9 mouse cellular contexts compared by ENCODE assay signal in the genomic region with DNA sequence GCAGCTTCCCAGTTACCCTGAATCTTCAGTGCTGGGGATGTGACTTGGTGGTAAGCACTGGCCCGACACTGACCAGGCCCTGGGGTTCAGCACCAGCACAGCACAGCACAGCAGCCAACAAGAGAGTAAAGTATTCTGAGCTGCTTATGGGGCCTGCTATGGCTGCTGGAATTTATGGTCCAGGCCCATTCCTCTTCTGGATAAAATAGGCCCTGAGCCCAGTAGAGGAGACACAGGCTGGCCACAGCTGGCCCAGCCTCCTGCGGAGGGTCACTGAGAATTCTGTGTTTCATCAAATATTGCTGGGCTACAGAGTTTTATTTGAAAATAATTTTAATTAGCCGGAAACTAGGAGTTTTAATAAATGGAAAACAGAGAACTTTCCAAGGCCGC. TPM values are rescaled to one million over a fixed set of nuclear protein-coding genes. Genes with fewer than 3 reads are reported as not detected.
DNase-seq lines count a peak whose midpoint lies in the region; ATAC-seq and TF ChIP-seq lines count a peak whose summit lies in the region.
"Had no signal": no experiment of that assay in that cellular context is flagged by ENCODE, and none has a peak within 500 bp of the region (broad histone marks: within the 10 kb centered on the region; RNA-seq: fewer than 3 reads in every experiment).

No protein-coding gene starts in this region.

- TF ChIP-seq CTCF in heart, postnatal 0 days (IDR thresholded peaks at IDR 0.05; ENCODE audit: low read depth): no peak

- TF ChIP-seq EP300 in heart, postnatal 0 days (IDR thresholded peaks at IDR 0.05; ENCODE audit: low read depth): no peak

- H3K27ac ChIP-seq in forebrain, embryonic 11.5 days (ENCODE audit: low read depth, low read length): no peak overlapping the region
- no peak overlapping the region for H3K27ac ChIP-seq in forebrain, embryonic 16.5 days (ENCODE audit: low read length)
- peak overlapping the region; percentile 73; the same call in 1 of the 2 replicates for H3K27ac ChIP-seq in heart, postnatal 0 days (ENCODE audit: low read depth)
- H3K27ac ChIP-seq in macrophage: peak overlapping the region; percentile 99
- H3K27ac ChIP-seq: midbrain, embryonic 13.5 days had no signal

- DNase-seq in forebrain, embryonic 11.5 days (ENCODE audit: low spot score): peak; percentile 46
- DNase-seq in right cerebral cortex, postnatal 10 days (ENCODE audit: low spot score in 2 of 2): peak; percentile 12 to 13
- DNase-seq in right cerebral cortex, adult 18-20 months: no peak
- no peak for DNase-seq in heart, postnatal 0 days (ENCODE audit: low spot score)
- no peak for DNase-seq in ovary, postnatal 36 days (ENCODE audit: low spot score)
- DNase-seq in left cerebral cortex, adult 11 months (ENCODE audit: low spot score): no peak

- no peak overlapping the region for H3K4me2 ChIP-seq in forebrain, embryonic 11.5 days (ENCODE audit: low read depth, low read length, severe bottlenecking)
- no peak overlapping the region for H3K4me2 ChIP-seq in forebrain, embryonic 16.5 days (ENCODE audit: low read length)
- H3K4me2 ChIP-seq in heart, postnatal 0 days (ENCODE audit: low read depth, low read length): no peak overlapping the region
- H3K4me2 ChIP-seq: midbrain, embryonic 13.5 days had no signal

- no peak overlapping the region for H3K9ac ChIP-seq in forebrain, embryonic 11.5 days (ENCODE audit: low read length)
- no peak overlapping the region for H3K9ac ChIP-seq in forebrain, embryonic 16.5 days (replicated peaks; ENCODE audit: low read depth, low read length)
- H3K9ac ChIP-seq in heart, postnatal 0 days (replicated peaks; ENCODE audit: low read depth, low read length): no peak overlapping the region
- H3K9ac ChIP-seq: midbrain, embryonic 13.5 days had no signal

- peaks cover 3% of the 10 kb centered on the region; the same call in 1 of the 2 replicates for H3K9me3 ChIP-seq in forebrain, embryonic 11.5 days (ENCODE audit: control insufficient read depth, low read length)
- H3K9me3 ChIP-seq in forebrain, embryonic 16.5 days (ENCODE audit: control insufficient read depth, low read length): no peaks in the 10 kb centered on the region
- H3K9me3 ChIP-seq in heart, postnatal 0 days (replicated peaks; ENCODE audit: control insufficient read depth, low read length): 0 out of 2 replicates have a peak, but pooled peaks cover 4% of the 10 kb centered on the region
- H3K9me3 ChIP-seq: midbrain, embryonic 13.5 days had no signal

- no peaks in the 10 kb centered on the region for H3K27me3 ChIP-seq in forebrain, embryonic 11.5 days (ENCODE audit: control insufficient read depth, insufficient read depth, low read length)
- H3K27me3 ChIP-seq in forebrain, embryonic 16.5 days (replicated peaks; ENCODE audit: control insufficient read depth, insufficient read depth, low read length): no peaks in the 10 kb centered on the region
- H3K27me3 ChIP-seq in heart, postnatal 0 days (ENCODE audit: control insufficient read depth, insufficient read depth, low read length): no peaks in the 10 kb centered on the region
- H3K27me3 ChIP-seq: midbrain, embryonic 13.5 days had no signal

- no peak overlapping the region for H3K4me3 ChIP-seq in forebrain, embryonic 11.5 days (ENCODE audit: low read depth, low read length)
- H3K4me3 ChIP-seq in forebrain, embryonic 16.5 days (replicated peaks; ENCODE audit: low read length): no peak overlapping the region
- H3K4me3 ChIP-seq in heart, postnatal 0 days (ENCODE audit: low read depth, low read length): no peak overlapping the region
- no peak overlapping the region for H3K4me3 ChIP-seq in macrophage (ENCODE audit: inconsistent target)
- H3K4me3 ChIP-seq: midbrain, embryonic 13.5 days had no signal

- WGBS in forebrain, embryonic 11.5 days: 91% methylated on average over 4 of the region's 4 CpGs
- 85% methylated on average over 4 of the region's 4 CpGs for WGBS in forebrain, embryonic 16.5 days
- 82% methylated on average over 4 of the region's 4 CpGs for WGBS in heart, postnatal 0 days
- 52% methylated on average over 4 of the region's 4 CpGs for WGBS in macrophage (ENCODE audit: missing documents)

- ATAC-seq in forebrain, embryonic 11.5 days (replicated peaks; ENCODE audit: low FRiP score): no peak
- no peak for ATAC-seq in forebrain, embryonic 16.5 days
- no peak for ATAC-seq in heart, postnatal 0 days (ENCODE audit: insufficient read depth, low read depth)
- ATAC-seq: midbrain, embryonic 13.5 days had no signal

- H3K36me3 ChIP-seq in forebrain, embryonic 11.5 days (ENCODE audit: control insufficient read depth, insufficient read depth, low read length): no peaks in the 10 kb centered on the region
- no peaks in the 10 kb centered on the region for H3K36me3 ChIP-seq in forebrain, embryonic 16.5 days (ENCODE audit: control insufficient read depth, insufficient read depth)
- H3K36me3 ChIP-seq in heart, postnatal 0 days (replicated peaks; ENCODE audit: control insufficient read depth, insufficient read depth, low read length): peaks cover 2% of the 10 kb centered on the region; the same call in 1 of the 2 replicates
- H3K36me3 ChIP-seq in macrophage (ENCODE audit: inconsistent target): no peaks in the 10 kb centered on the region

- peaks cover 22% of the 10 kb centered on the region for H3K79me2 ChIP-seq in macrophage (ENCODE audit: inconsistent target)

- H3K4me1 ChIP-seq in forebrain, embryonic 11.5 days (replicated peaks; ENCODE audit: control insufficient read depth, insufficient read depth, low read length): peaks cover 14% of the 10 kb centered on the region
- peaks cover 7% of the 10 kb centered on the region for H3K4me1 ChIP-seq in forebrain, embryonic 16.5 days (replicated peaks; ENCODE audit: control insufficient read depth, insufficient read depth, low read length)
- H3K4me1 ChIP-seq in heart, postnatal 0 days (ENCODE audit: control insufficient read depth, insufficient read depth): peaks cover 9% of the 10 kb centered on the region

RNA-seq across cellular contexts. Expression of a gene that starts 7.8 kb away (rescaled TPM):
- polyA plus RNA-seq in forebrain, embryonic 11.5 days (2014; fragmentation: Nextera tagmentation; extraction: Ambion mirVana): 11.9 and 15.3 TPM in 2 replicates
- polyA plus RNA-seq in forebrain, embryonic 16.5 days (2015; fragmentation: Nextera tagmentation; extraction: Ambion mirVana): 3.4 and 4.2 TPM in 2 replicates
- total RNA-seq in heart, postnatal 0 days (2014; rRNA removed; ENCODE audit: low replicate concordance): 14.0 and 15.0 TPM in 2 replicates
- polyA plus RNA-seq in heart, postnatal 0 days (2015; fragmentation: Nextera tagmentation; extraction: Ambion mirVana): 4.5 and 4.7 TPM in 2 replicates
- 100 to 1,000 TPM in 4 of 26 experiments, 10 to 100 TPM in 22; 11.4 to 143 (median 27.8) TPM for total RNA-seq in macrophage (2018; cell fraction: chromatin; rRNA removed)
- 100 to 1,000 TPM in 21 of 26 experiments, 10 to 100 TPM in 5; 24.8 to 255 (median 150) TPM for total RNA-seq in macrophage (2018; cell fraction: cytosol; rRNA removed)
- 100 to 1,000 TPM in 9 of 26 experiments, 10 to 100 TPM in 17; 28.0 to 273 (median 87.4) TPM for total RNA-seq in macrophage (2018; cell fraction: nucleus; rRNA removed)
- polyA plus RNA-seq in macrophage (2018): 113 to 171 TPM (median 117 TPM) in 3 replicates

Comparison
In these comparisons a context has a peak if more than half of its experiments do, and no peak if none do; other contexts are left out.
1. DNase-seq: peak in forebrain, embryonic 11.5 days (single experiment) and right cerebral cortex, postnatal 10 days (2 of 2); none in right cerebral cortex, adult 18-20 months (single experiment), heart, postnatal 0 days (single experiment), ovary, postnatal 36 days (single experiment) and left cerebral cortex, adult 11 months (single experiment).
2. H3K27ac ChIP-seq: peak in heart, postnatal 0 days (single experiment) and macrophage (single experiment); none in forebrain, embryonic 11.5 days (single experiment) and forebrain, embryonic 16.5 days (single experiment).